Mouse (Mus musculus): ENCODE measurements at regions not wholly inside any gene's neighbourhood (a gene's known extent, or its start where the extent isn't known, plus 50 kb on each side); places are given as distances from the start of the nearest gene placed in this dataset.

GRCm38 (mm10) chr10:68842023-68842735 lies 118.7 kb downstream of the Tmem26 start:
- Histone ChIP-seq H3K27me3 (ENCODE audit: control insufficient read depth, insufficient read depth, low read length) (no peaks in the 10 kb centered on the region), H3K4me1 (ENCODE audit: control insufficient read depth, insufficient read depth, low read length) (0 out of 2 replicates have a peak, but pooled peaks cover 4% of the 10 kb centered on the region), H3K9me3 (replicated peaks; ENCODE audit: control insufficient read depth, low read length) (no peaks in the 10 kb centered on the region), H3K36me3 (ENCODE audit: control insufficient read depth, insufficient read depth, low read length) (no peaks in the 10 kb centered on the region), H3K4me2 (peak overlapping the region; percentile 46), H3K27ac (ENCODE audit: low read depth, low read length) (peak overlapping the region; percentile 71), H3K4me3 (ENCODE audit: low read depth, low read length) (0 out of 2 replicates have a peak overlapping the region, but pooled peaks have one; percentile 3), H3K9ac (ENCODE audit: low read depth, low read length) (peak overlapping the region; percentile 18; the same call in 1 of the 2 replicates)
- WGBS (ENCODE audit: insufficient replicate concordance): 39% methylated on average over 13 of the region's 13 CpGs
- ATAC-seq (replicated peaks; ENCODE audit: insufficient number of reproducible peaks, low FRiP score, low TSS enrichment): no peak

GRCm38 (mm10) chr10:68844066-68844465 lies 120.6 kb downstream of the Tmem26 start:
- 78% methylated on average over 4 of the region's 4 CpGs for WGBS (ENCODE audit: insufficient replicate concordance)
- no peaks in the 10 kb centered on the region for H3K27me3 ChIP-seq (ENCODE audit: control insufficient read depth, insufficient read depth, low read length)
- H3K9ac ChIP-seq (ENCODE audit: low read depth, low read length): no peak overlapping the region
- no peak overlapping the region for H3K4me3 ChIP-seq (ENCODE audit: low read depth, low read length)
- no peak overlapping the region for H3K4me2 ChIP-seq
- no peak overlapping the region for H3K27ac ChIP-seq (ENCODE audit: low read depth, low read length)
- ATAC-seq (replicated peaks; ENCODE audit: insufficient number of reproducible peaks, low FRiP score, low TSS enrichment): no peak
- H3K9me3 ChIP-seq (replicated peaks; ENCODE audit: control insufficient read depth, low read length): no peaks in the 10 kb centered on the region
- H3K4me1 ChIP-seq (ENCODE audit: control insufficient read depth, insufficient read depth, low read length): 0 out of 2 replicates have a peak, but pooled peaks cover 4% of the 10 kb centered on the region
- no peaks in the 10 kb centered on the region for H3K36me3 ChIP-seq (ENCODE audit: control insufficient read depth, insufficient read depth, low read length)

DNA sequence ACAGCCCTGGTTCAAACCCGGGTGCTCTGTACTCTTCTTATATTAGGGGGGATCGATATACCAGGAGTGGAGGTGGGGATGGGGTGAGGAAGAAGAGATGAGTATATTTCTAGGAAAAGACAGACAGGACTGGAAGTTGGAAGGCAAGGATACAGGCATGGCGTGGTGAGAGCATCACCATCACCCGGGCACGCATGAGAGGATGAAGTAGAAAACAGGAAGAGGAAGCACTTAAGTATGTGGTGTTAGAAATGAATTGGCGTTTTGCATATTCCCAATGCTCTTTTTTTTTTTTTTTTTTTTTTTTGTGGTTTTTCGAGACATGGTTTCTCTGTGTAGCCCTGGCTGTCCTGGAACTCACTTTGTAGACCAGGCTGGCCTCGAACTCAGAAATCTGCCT lies 121.2 kb downstream of the Tmem26 start:
- Histone ChIP-seq H3K4me2 (no peak overlapping the region), H3K4me1 (ENCODE audit: control insufficient read depth, insufficient read depth, low read length) (0 out of 2 replicates have a peak, but pooled peaks cover 4% of the 10 kb centered on the region), H3K9ac (ENCODE audit: low read depth, low read length) (no peak overlapping the region), H3K27ac (ENCODE audit: low read depth, low read length) (no peak overlapping the region), H3K4me3 (ENCODE audit: low read depth, low read length) (no peak overlapping the region), H3K9me3 (replicated peaks; ENCODE audit: control insufficient read depth, low read length) (no peaks in the 10 kb centered on the region), H3K36me3 (ENCODE audit: control insufficient read depth, insufficient read depth, low read length) (no peaks in the 10 kb centered on the region), H3K27me3 (ENCODE audit: control insufficient read depth, insufficient read depth, low read length) (no peaks in the 10 kb centered on the region)
- WGBS (ENCODE audit: insufficient replicate concordance): 85% methylated on average over 8 of the region's 8 CpGs
- no peak for ATAC-seq (replicated peaks; ENCODE audit: insufficient number of reproducible peaks, low FRiP score, low TSS enrichment)

DNA sequence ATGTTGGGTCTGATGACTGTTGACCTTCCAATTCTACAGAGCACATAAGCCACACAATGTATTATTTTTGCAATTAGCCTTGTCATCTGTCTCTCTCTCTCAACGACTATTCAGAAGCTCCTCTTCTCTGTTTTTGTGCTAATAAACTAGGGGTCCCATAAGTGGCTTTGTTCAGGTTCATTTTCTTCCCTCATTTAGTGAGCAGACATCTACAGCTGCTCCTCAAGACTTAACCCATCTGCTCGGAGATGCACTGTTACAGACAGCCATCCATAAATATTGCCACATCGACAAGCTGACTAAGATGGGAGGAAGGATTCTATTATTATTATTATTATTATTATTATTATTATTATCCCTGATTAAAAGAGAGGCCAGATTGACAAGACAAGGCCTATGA lies 127.7 kb downstream of the Tmem26 start:
- no peak overlapping the region for H3K27ac ChIP-seq (ENCODE audit: low read depth, low read length)
- H3K9ac ChIP-seq (ENCODE audit: low read depth, low read length): no peak overlapping the region
- H3K4me3 ChIP-seq (ENCODE audit: low read depth, low read length): no peak overlapping the region
- no peaks in the 10 kb centered on the region for H3K4me1 ChIP-seq (ENCODE audit: control insufficient read depth, insufficient read depth, low read length)
- no peak overlapping the region for H3K4me2 ChIP-seq
- H3K36me3 ChIP-seq (ENCODE audit: control insufficient read depth, insufficient read depth, low read length): no peaks in the 10 kb centered on the region
- no peak for ATAC-seq (replicated peaks; ENCODE audit: insufficient number of reproducible peaks, low FRiP score, low TSS enrichment)
- no peaks in the 10 kb centered on the region for H3K27me3 ChIP-seq (ENCODE audit: control insufficient read depth, insufficient read depth, low read length)
- 81% methylated on average over 3 of the region's 3 CpGs for WGBS (ENCODE audit: insufficient replicate concordance)
- no peaks in the 10 kb centered on the region for H3K9me3 ChIP-seq (replicated peaks; ENCODE audit: control insufficient read depth, low read length)

DNA sequence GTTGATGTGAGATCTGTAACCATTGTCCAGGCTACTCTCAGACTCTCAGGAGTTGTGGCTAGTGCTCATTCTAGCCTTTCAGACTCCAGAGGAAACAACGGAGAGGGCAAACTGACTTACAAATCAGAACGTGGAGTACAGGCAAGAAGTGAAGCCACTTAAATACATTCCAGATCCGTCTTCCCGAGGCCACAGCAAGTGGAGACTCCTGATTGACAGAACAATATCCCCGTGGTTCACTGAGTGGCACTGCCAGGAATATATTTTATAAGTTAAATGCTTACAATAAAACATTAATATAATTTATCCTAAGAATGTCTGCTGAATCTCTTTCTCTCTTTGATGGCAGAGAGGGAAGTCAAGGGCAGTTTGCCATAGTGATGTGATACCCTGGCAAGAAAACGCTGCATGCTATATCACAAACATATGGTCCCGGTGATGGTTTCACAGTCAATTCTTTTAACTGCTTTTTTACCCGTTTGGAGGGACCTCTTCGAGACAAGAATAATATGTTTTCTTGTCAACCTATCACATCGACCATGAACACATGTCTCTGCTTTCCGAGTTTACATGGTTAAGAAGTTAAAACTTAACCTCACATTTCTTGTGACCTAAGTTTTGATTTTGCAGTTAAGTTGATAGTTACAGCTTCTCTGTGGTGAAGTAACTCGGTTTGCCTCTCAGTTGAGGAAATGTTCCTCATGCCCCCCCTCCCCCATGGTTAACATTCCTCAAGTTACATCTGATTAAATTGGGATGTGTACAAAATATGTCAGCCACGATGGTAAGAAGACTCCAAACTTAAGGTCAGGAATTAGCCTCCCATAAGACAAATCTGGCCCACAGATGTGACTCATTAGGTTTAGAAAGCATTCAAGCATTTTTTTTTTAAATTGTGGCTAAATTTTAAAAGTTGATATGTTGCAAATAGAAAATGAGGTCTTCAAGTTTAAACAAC lies 132.8 kb downstream of the Tmem26 start:
- H3K4me3 ChIP-seq (ENCODE audit: low read depth, low read length): no peak overlapping the region
- 67% methylated on average over 13 of the region's 13 CpGs for WGBS (ENCODE audit: insufficient replicate concordance)
- H3K9ac ChIP-seq (ENCODE audit: low read depth, low read length): no peak overlapping the region
- no peaks in the 10 kb centered on the region for H3K36me3 ChIP-seq (ENCODE audit: control insufficient read depth, insufficient read depth, low read length)
- no peaks in the 10 kb centered on the region for H3K27me3 ChIP-seq (ENCODE audit: control insufficient read depth, insufficient read depth, low read length)
- no peaks in the 10 kb centered on the region for H3K4me1 ChIP-seq (ENCODE audit: control insufficient read depth, insufficient read depth, low read length)
- no peak overlapping the region for H3K4me2 ChIP-seq
- no peaks in the 10 kb centered on the region for H3K9me3 ChIP-seq (replicated peaks; ENCODE audit: control insufficient read depth, low read length)
- no peak for ATAC-seq (replicated peaks; ENCODE audit: insufficient number of reproducible peaks, low FRiP score, low TSS enrichment)
- no peak overlapping the region for H3K27ac ChIP-seq (ENCODE audit: low read depth, low read length)

DNA sequence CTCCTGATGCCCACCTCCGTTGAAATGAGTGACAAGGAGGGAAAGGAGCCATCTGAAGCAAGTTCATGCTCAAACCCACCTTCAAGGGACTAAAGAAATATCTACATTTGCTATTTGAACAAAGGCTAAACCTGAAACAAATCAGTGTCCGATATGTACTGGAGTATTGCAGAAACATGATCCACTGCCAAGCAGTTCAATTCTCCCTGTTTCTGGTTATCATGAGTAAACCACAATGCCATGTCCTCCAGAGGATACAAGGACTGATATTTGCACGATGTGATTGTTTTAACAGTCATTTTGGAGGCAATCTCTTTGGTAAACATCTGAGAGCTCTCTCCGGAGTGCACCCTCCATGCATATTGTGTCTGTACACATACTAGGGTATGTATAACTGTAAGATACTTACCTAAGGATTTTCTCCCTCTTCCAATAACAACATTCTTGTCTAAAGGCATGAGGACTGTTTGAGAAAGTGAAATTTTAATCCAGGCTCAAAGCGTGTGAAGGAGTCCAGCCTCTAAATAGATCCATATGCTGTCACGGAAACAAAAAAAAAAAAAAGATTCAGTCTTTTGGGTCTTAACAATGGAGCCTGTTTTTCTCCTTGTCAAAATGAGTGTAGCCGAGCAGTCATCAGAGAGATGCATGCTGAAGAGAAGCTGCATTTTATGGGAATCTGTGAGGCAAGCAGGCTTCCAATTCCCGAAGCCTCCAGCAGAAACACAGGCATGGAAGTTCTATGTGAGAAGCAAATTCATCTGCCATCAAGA lies 141.3 kb downstream of the Tmem26 start:
- Histone ChIP-seq H3K36me3 (ENCODE audit: control insufficient read depth, insufficient read depth, low read length) (no peaks in the 10 kb centered on the region), H3K4me1 (ENCODE audit: control insufficient read depth, insufficient read depth, low read length) (no peaks in the 10 kb centered on the region), H3K27me3 (ENCODE audit: control insufficient read depth, insufficient read depth, low read length) (no peaks in the 10 kb centered on the region), H3K27ac (ENCODE audit: low read depth, low read length) (no peak overlapping the region), H3K9ac (ENCODE audit: low read depth, low read length) (no peak overlapping the region), H3K4me2 (no peak overlapping the region), H3K9me3 (replicated peaks; ENCODE audit: control insufficient read depth, low read length) (no peaks in the 10 kb centered on the region), H3K4me3 (ENCODE audit: low read depth, low read length) (no peak overlapping the region)
- no peak for ATAC-seq (replicated peaks; ENCODE audit: insufficient number of reproducible peaks, low FRiP score, low TSS enrichment)
- WGBS (ENCODE audit: insufficient replicate concordance): 64% methylated on average over 8 of the region's 8 CpGs

DNA sequence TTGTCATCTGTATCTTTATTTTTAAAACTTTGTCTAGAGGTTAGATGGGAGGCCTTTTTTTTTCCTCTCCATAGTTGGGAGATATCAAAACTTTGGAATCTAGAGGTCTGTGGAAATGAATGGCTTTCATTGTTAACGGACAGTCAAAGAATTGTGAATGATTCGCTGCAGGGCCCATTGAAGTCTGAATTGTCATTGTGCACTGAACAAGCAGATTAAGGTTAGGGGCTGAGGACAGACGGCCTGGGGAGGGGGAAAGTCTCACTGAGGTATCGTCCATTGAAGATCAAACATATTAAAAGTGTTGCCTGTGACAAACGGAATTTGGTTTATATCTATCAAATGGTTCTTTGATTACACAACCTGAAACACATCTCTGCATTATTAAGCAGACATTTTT lies 142.3 kb downstream of the Tmem26 start:
- no peaks in the 10 kb centered on the region for H3K4me1 ChIP-seq (ENCODE audit: control insufficient read depth, insufficient read depth, low read length)
- no peak overlapping the region for H3K27ac ChIP-seq (ENCODE audit: low read depth, low read length)
- WGBS (ENCODE audit: insufficient replicate concordance): 70% methylated on average over 5 of the region's 5 CpGs
- no peak for ATAC-seq (replicated peaks; ENCODE audit: insufficient number of reproducible peaks, low FRiP score, low TSS enrichment)
- H3K4me3 ChIP-seq (ENCODE audit: low read depth, low read length): no peak overlapping the region
- no peak overlapping the region for H3K4me2 ChIP-seq
- H3K9me3 ChIP-seq (replicated peaks; ENCODE audit: control insufficient read depth, low read length): no peaks in the 10 kb centered on the region
- no peaks in the 10 kb centered on the region for H3K36me3 ChIP-seq (ENCODE audit: control insufficient read depth, insufficient read depth, low read length)
- H3K27me3 ChIP-seq (ENCODE audit: control insufficient read depth, insufficient read depth, low read length): no peaks in the 10 kb centered on the region
- no peak overlapping the region for H3K9ac ChIP-seq (ENCODE audit: low read depth, low read length)

DNA sequence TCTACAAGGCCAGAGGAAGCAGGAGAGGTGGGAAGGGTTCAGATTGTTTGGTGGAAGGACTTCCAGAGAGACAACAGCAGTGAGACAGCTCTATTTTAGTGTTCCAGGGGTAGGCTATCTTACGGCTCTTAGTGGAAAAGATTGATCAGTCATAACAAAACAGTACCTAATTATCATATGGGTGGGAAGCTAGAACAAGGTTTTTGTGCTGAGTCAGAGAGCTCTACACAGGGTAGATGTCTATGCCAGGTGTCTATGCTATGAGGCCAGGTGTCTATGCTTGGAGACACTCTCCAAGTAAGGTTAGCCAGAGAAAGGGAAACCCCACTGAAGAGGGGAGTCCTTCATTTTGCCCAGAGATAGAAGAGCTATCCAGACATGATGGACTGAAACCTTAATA lies 143.9 kb downstream of the Tmem26 start:
- H3K4me1 ChIP-seq (ENCODE audit: control insufficient read depth, insufficient read depth, low read length): no peaks in the 10 kb centered on the region
- H3K4me3 ChIP-seq (ENCODE audit: low read depth, low read length): no peak overlapping the region
- H3K9me3 ChIP-seq (replicated peaks; ENCODE audit: control insufficient read depth, low read length): no peaks in the 10 kb centered on the region
- H3K27ac ChIP-seq (ENCODE audit: low read depth, low read length): no peak overlapping the region
- no peak overlapping the region for H3K9ac ChIP-seq (ENCODE audit: low read depth, low read length)
- H3K27me3 ChIP-seq (ENCODE audit: control insufficient read depth, insufficient read depth, low read length): no peaks in the 10 kb centered on the region
- no peaks in the 10 kb centered on the region for H3K36me3 ChIP-seq (ENCODE audit: control insufficient read depth, insufficient read depth, low read length)
- no peak overlapping the region for H3K4me2 ChIP-seq
- no peak for ATAC-seq (replicated peaks; ENCODE audit: insufficient number of reproducible peaks, low FRiP score, low TSS enrichment)
- 81% methylated on average over 1 of the region's 1 CpGs for WGBS (ENCODE audit: insufficient replicate concordance)
